Mouse (Mus musculus) layer of hippocampus, postnatal 14 days (tissue): ENCODE data around the gene Slc25a29. TPM values are rescaled to one million over a fixed set of nuclear protein-coding genes. Genes with fewer than 3 reads are reported as not detected.
"Not testable (repeated sequence)": the region's sequence is repeated elsewhere in the genome, so short reads cannot be mapped to it uniquely, and the experiment has no call there.

Source experiments
- DNase-seq, 2 experiments: peaks; one replicate each; pipeline ENCODE4 v3.0.0; 2021 to 2022; ENCODE audit warnings: low spot score in 2 of 2, mixed read lengths in 1 of 2
- long read RNA-seq, 2 experiments: library from polyadenylated mRNA; stranded (forward); transcript quantifications; one replicate each; pipeline ENCODE4 v2.0.0; 2021
- total RNA-seq, 2 experiments: library from RNA; stranded (reverse); gene quantifications; 2 replicates each; pipeline ENCODE4 v1.2.3; 2021

Slc25a29 gene
- total RNA-seq, result 10 to 100 TPM; 17.2 to 20.1 TPM
- long read RNA-seq, experiment 1, transcript Slc25a29-201 (4 exons, 1,976 nt), result major isoform, 32 of 33 reads
- long read RNA-seq, experiment 1, partial matches to known transcripts, result 1 of 33 reads
- long read RNA-seq, experiment 1, other reads (novel, unspliced or antisense), result 0 of 33 reads
- long read RNA-seq, experiment 2, transcript Slc25a29-201 (4 exons, 1,976 nt), result major isoform, 36 of 40 reads
- long read RNA-seq, experiment 2, partial matches to known transcripts, result 0 of 40 reads
- long read RNA-seq, experiment 2, other reads (novel, unspliced or antisense), result 4 of 40 reads

- peak; percentile 94 to 98 for DNase-seq
These were observed at the start of gene Slc25a29, which contains the start of gene Slc25a47 for GRCm38 (mm10) chr12:108835840-108836409. TSS of gene Slc25a29 (minus strand) at chr12:108835883. TSS of gene Slc25a47 (plus strand) at chr12:108836046.

- DNase-seq, result no peak
These were observed 47.1 kb upstream of the Slc25a29 start for GRCm38 (mm10) chr12:108882776-108883175.

GRCm38 (mm10) chr12:108881192-108881591 is 45.5 kb upstream of the Slc25a29 start:
- no peak for DNase-seq

GRCm38 (mm10) chr12:108880606-108881005 is 44.9 kb upstream of the Slc25a29 start:
- DNase-seq, result no peak

GRCm38 (mm10) chr12:108879138-108879537 is 43.5 kb upstream of the Slc25a29 start:
- DNase-seq, result no peak

- DNase-seq, result no peak
These were observed 37.4 kb upstream of the Slc25a29 start for GRCm38 (mm10) chr12:108873122-108873521.

GRCm38 (mm10) chr12:108869575-108869974 is 33.9 kb upstream of the Slc25a29 start:
- no peak for DNase-seq

- DNase-seq, result no peak
These were observed 29.4 kb upstream of the Slc25a29 start for GRCm38 (mm10) chr12:108865007-108865494.

GRCm38 (mm10) chr12:108858486-108858885 is 22.8 kb upstream of the Slc25a29 start:
- no peak for DNase-seq

- DNase-seq, result no peak
These were observed 22.0 kb upstream of the Slc25a29 start for GRCm38 (mm10) chr12:108857589-108858184.

- no peak for DNase-seq
These were observed 21.4 kb upstream of the Slc25a29 start for GRCm38 (mm10) chr12:108857109-108857508.

GRCm38 (mm10) chr12:108856186-108856585 is 20.5 kb upstream of the Slc25a29 start:
- DNase-seq, result no peak

- no peak for DNase-seq
These were observed 19.4 kb upstream of the Slc25a29 start for GRCm38 (mm10) chr12:108855081-108855480.

- DNase-seq, result no peak
These were observed 17.1 kb upstream of the Slc25a29 start for GRCm38 (mm10) chr12:108852822-108853221.

GRCm38 (mm10) chr12:108850886-108851285 is 15.2 kb upstream of the Slc25a29 start:
- no peak for DNase-seq

- no peak for DNase-seq
These were observed 14.4 kb upstream of the Slc25a29 start for GRCm38 (mm10) chr12:108850129-108850528.

- no peak for DNase-seq
These were observed 13.9 kb upstream of the Slc25a29 start for GRCm38 (mm10) chr12:108849488-108850022.

GRCm38 (mm10) chr12:108848033-108848432 is 12.3 kb upstream of the Slc25a29 start:
- not testable (repeated sequence) for DNase-seq

- no peak for DNase-seq
These were observed 7.0 kb upstream of the Slc25a29 start for GRCm38 (mm10) chr12:108842663-108843062.

- DNase-seq, result no peak
These were observed 5.5 kb upstream of the Slc25a29 start for GRCm38 (mm10) chr12:108841181-108841580.

- DNase-seq, result no peak
These were observed 1.0 kb upstream of the Slc25a29 start for GRCm38 (mm10) chr12:108836722-108837121.
